Mouse (Mus musculus) telencephalon, adult 2 months (tissue): Measurements from ENCODE around the gene Ap4e1.

Experiments
- DNase-seq: peaks from one replicate; pipeline ENCODE4 v3.0.0-alpha.2; 2011; ENCODE audit warnings: low read depth, low spot score

The Ap4e1 gene

GRCm38 (mm10) chr2:127008469-127008998, at the start of gene Ap4e1:
Gene Ap4e1, plus strand, starts transcription at chr2:127008717.
- peak; percentile 90 for DNase-seq

GRCm38 (mm10) chr2:126961696-126962095, 46.8 kb upstream of the Ap4e1 start:
- DNase-seq: no peak

- DNase-seq: no peak
Observed at GRCm38 (mm10) chr2:126977428-126977827, 31.1 kb upstream of the Ap4e1 start.

GRCm38 (mm10) chr2:126983221-126983620, 25.3 kb upstream of the Ap4e1 start:
- DNase-seq: no peak

- no peak for DNase-seq
Observed at GRCm38 (mm10) chr2:126989919-126990318, 18.6 kb upstream of the Ap4e1 start.

GRCm38 (mm10) chr2:126992742-126993141, 15.8 kb upstream of the Ap4e1 start:
- DNase-seq: no peak

GRCm38 (mm10) chr2:126994384-126995166, 13.9 kb upstream of the Ap4e1 start:
- DNase-seq: no peak

- peak; percentile 42 for DNase-seq
Observed at GRCm38 (mm10) chr2:126996737-126997136, 11.8 kb upstream of the Ap4e1 start.

- no peak for DNase-seq
Observed at GRCm38 (mm10) chr2:126998219-126998618, 10.3 kb upstream of the Ap4e1 start.

GRCm38 (mm10) chr2:127000406-127001324, 7.9 kb upstream of the Ap4e1 start:
- no peak for DNase-seq

GRCm38 (mm10) chr2:127004046-127004445, 4.5 kb upstream of the Ap4e1 start:
- DNase-seq: no peak

- no peak for DNase-seq
Observed at GRCm38 (mm10) chr2:127006634-127007370, 1.7 kb upstream of the Ap4e1 start.

- DNase-seq: no peak
Observed at GRCm38 (mm10) chr2:127007509-127007908, 1.0 kb upstream of the Ap4e1 start.

GRCm38 (mm10) chr2:127035006-127035605, 26.6 kb downstream of the Ap4e1 start:
- peak; percentile 74 for DNase-seq

GRCm38 (mm10) chr2:127037299-127037698, 28.8 kb downstream of the Ap4e1 start:
- no peak for DNase-seq

GRCm38 (mm10) chr2:127061471-127061870, 53.0 kb downstream of the Ap4e1 start:
- no peak for DNase-seq

- DNase-seq: no peak
Observed at GRCm38 (mm10) chr2:127068806-127069205, 60.3 kb downstream of the Ap4e1 start.

GRCm38 (mm10) chr2:127069781-127070434, 61.4 kb downstream of the Ap4e1 start:
- DNase-seq: no peak

GRCm38 (mm10) chr2:127070435-127070841, 61.9 kb downstream of the Ap4e1 start, which contains the start of gene Blvra:
Gene Blvra, plus strand, starts transcription at chr2:127070665.
- DNase-seq: peak; percentile 85

- no peak for DNase-seq
Observed at GRCm38 (mm10) chr2:127070879-127071278, 62.4 kb downstream of the Ap4e1 start.
